Mouse (Mus musculus) macrophage (primary cell): ENCODE data around the gene Fbxo11. TPM values are rescaled to one million over a fixed set of nuclear protein-coding genes. Genes with fewer than 3 reads are reported as not detected.

Experiments used
- polyA plus RNA-seq: library from polyadenylated mRNA; stranded (reverse); fragments of 250-400 nt; gene quantifications from 3 replicates; pipeline ENCODE4 v1.2.4, GENCODE M21; 2018; ENCODE audit warnings: inconsistent platforms

Fbxo11 gene
- polyA plus RNA-seq, 1 experiment from 2014 or later, result 64.4 TPM

Other genes starting within 250 kb of the Fbxo11 start
- not detected in 3 replicates for gene Rpl36-ps4, start 144.3 kb downstream of the Fbxo11 start, polyA plus RNA-seq
- 7.4 to 22.5 TPM (median 14.2 TPM) in 3 replicates for gene Msh6, start 90.2 kb downstream of the Fbxo11 start, polyA plus RNA-seq